21 mouse cellular contexts compared by ENCODE assay signal in genomic region chr11:11565146-11565820, GRCm38 (mm10).
DNase-seq lines count a peak whose midpoint lies in the region; ATAC-seq and TF ChIP-seq lines count a peak whose summit lies in the region.
"Had no signal": no experiment of that assay in that cellular context is flagged by ENCODE, and none has a peak within 500 bp of the region (broad histone marks: within the 10 kb centered on the region; RNA-seq: fewer than 3 reads in every experiment).

No protein-coding gene starts in this region.

- TF ChIP-seq CTCF in bone marrow macrophage, adult 2 months (IDR thresholded peaks at IDR 0.05; ENCODE audit: low read depth, low read length) = no peak

- no peaks in the 10 kb centered on the region for H3K36me3 ChIP-seq in liver, embryonic 13.5 days
- H3K36me3 ChIP-seq in forebrain, embryonic 12.5 days (replicated peaks) = no peaks in the 10 kb centered on the region
- H3K36me3 ChIP-seq: forebrain, embryonic 15.5 days; hindbrain, embryonic 10.5 days; intestine, embryonic 15.5 days; limb, embryonic 12.5 days; liver, embryonic 15.5 days; midbrain, embryonic 12.5 days; stomach, embryonic 15.5 days had no signal

- no peak for DNase-seq in liver, embryonic 13.5 days
- DNase-seq in liver = no peak
- peak; percentile 54 for DNase-seq in naive thymus-derived CD4-positive, alpha-beta T cell, adult 2 months (ENCODE audit: low read depth)
- peak; percentile 47 to 65 for DNase-seq in thymus, postnatal 36 days
- no peak for DNase-seq in layer of hippocampus, postnatal 14 days (ENCODE audit: low spot score in 2 of 2)
- DNase-seq: cerebellum, adult 9-10 months; gastrocnemius, postnatal 25 days; heart, adult 2 months; kidney, adult 8-10 months; layer of hippocampus, postnatal 36 days; right cerebral cortex, postnatal 25 days had no signal

- H3K27me3 ChIP-seq in liver, embryonic 13.5 days = no peaks in the 10 kb centered on the region
- H3K27me3 ChIP-seq in forebrain, embryonic 12.5 days = no peaks in the 10 kb centered on the region
- H3K27me3 ChIP-seq: forebrain, embryonic 15.5 days; intestine, embryonic 15.5 days; limb, embryonic 12.5 days; liver, embryonic 15.5 days; midbrain, embryonic 12.5 days; stomach, embryonic 15.5 days had no signal

- H3K4me3 ChIP-seq in liver, embryonic 13.5 days (replicated peaks) = no peak overlapping the region
- no peak overlapping the region for H3K4me3 ChIP-seq in bone marrow macrophage, adult 2 months (ENCODE audit: insufficient read depth, low read length)
- H3K4me3 ChIP-seq in forebrain, embryonic 12.5 days (replicated peaks) = no peak overlapping the region
- H3K4me3 ChIP-seq: forebrain, embryonic 15.5 days; heart, adult 2 months; hindbrain, embryonic 10.5 days; intestine, embryonic 15.5 days; limb, embryonic 12.5 days; liver, embryonic 15.5 days; midbrain, embryonic 12.5 days; stomach, embryonic 15.5 days had no signal

- 53% methylated on average over 6 of the region's 6 CpGs for WGBS in liver, embryonic 13.5 days (ENCODE audit: insufficient replicate concordance)
- WGBS in forebrain, embryonic 12.5 days = 85% methylated on average over 5 of the region's 6 CpGs

- no peak overlapping the region for H3K4me2 ChIP-seq in liver, embryonic 13.5 days
- H3K4me2 ChIP-seq in forebrain, embryonic 12.5 days = no peak overlapping the region
- H3K4me2 ChIP-seq: forebrain, embryonic 15.5 days; intestine, embryonic 15.5 days; limb, embryonic 12.5 days; liver, embryonic 15.5 days; midbrain, embryonic 12.5 days; stomach, embryonic 15.5 days had no signal

- no peak for TF ChIP-seq POLR2A in bone marrow macrophage, adult 2 months (IDR thresholded peaks at IDR 0.05; ENCODE audit: borderline replicate concordance, low read depth, low read length)

- ATAC-seq in liver, embryonic 13.5 days (ENCODE audit: low read depth) = no peak
- no peak for ATAC-seq in forebrain, embryonic 12.5 days (ENCODE audit: low FRiP score)
- ATAC-seq: forebrain, embryonic 15.5 days; hindbrain, embryonic 16.5 days; intestine, embryonic 15.5 days had no signal

- H3K27ac ChIP-seq in liver, embryonic 13.5 days = peak overlapping the region; percentile 50
- peak overlapping the region; percentile 86 for H3K27ac ChIP-seq in bone marrow macrophage, adult 2 months (ENCODE audit: insufficient read depth, low read depth, low read length)
- H3K27ac ChIP-seq in forebrain, embryonic 12.5 days = no peak overlapping the region
- H3K27ac ChIP-seq: forebrain, embryonic 15.5 days; heart, adult 2 months; hindbrain, embryonic 10.5 days; intestine, embryonic 15.5 days; limb, embryonic 12.5 days; midbrain, embryonic 12.5 days; stomach, embryonic 15.5 days had no signal

- H3K9me3 ChIP-seq in liver, embryonic 13.5 days (replicated peaks) = no peaks in the 10 kb centered on the region
- no peaks in the 10 kb centered on the region for H3K9me3 ChIP-seq in forebrain, embryonic 12.5 days
- H3K9me3 ChIP-seq: forebrain, embryonic 15.5 days; hindbrain, embryonic 10.5 days; intestine, embryonic 15.5 days; limb, embryonic 12.5 days; liver, embryonic 15.5 days; midbrain, embryonic 12.5 days; stomach, embryonic 15.5 days had no signal

- H3K4me1 ChIP-seq in liver, embryonic 13.5 days (replicated peaks) = peaks cover 36% of the 10 kb centered on the region
- H3K4me1 ChIP-seq in bone marrow macrophage, adult 2 months (ENCODE audit: control insufficient read depth, insufficient read depth, low read length) = peaks cover 42% of the 10 kb centered on the region
- H3K4me1 ChIP-seq in forebrain, embryonic 12.5 days = no peaks in the 10 kb centered on the region
- H3K4me1 ChIP-seq: forebrain, embryonic 15.5 days; hindbrain, embryonic 10.5 days; intestine, embryonic 15.5 days; limb, embryonic 12.5 days; midbrain, embryonic 12.5 days; stomach, embryonic 15.5 days had no signal

- H3K9ac ChIP-seq in liver, embryonic 13.5 days = no peak overlapping the region
- H3K9ac ChIP-seq in forebrain, embryonic 12.5 days = no peak overlapping the region
- H3K9ac ChIP-seq: forebrain, embryonic 15.5 days; intestine, embryonic 15.5 days; limb, embryonic 12.5 days; liver, embryonic 15.5 days; midbrain, embryonic 12.5 days; stomach, embryonic 15.5 days had no signal

Comparison
In these comparisons a context has a peak if more than half of its experiments do, and no peak if none do; other contexts are left out.
1. DNase-seq: peak in naive thymus-derived CD4-positive, alpha-beta T cell, adult 2 months (single experiment) and thymus, postnatal 36 days (2 of 2); none in liver, embryonic 13.5 days (single experiment), liver (single experiment) and layer of hippocampus, postnatal 14 days (0 of 2).